Comparison of ENCODE assay signal across 13 mouse cellular contexts in genomic region chr1:185682458-185682750, GRCm38 (mm10).
DNase-seq lines count a peak whose midpoint lies in the region; ATAC-seq lines count a peak whose summit lies in the region.
"Had no signal": no experiment of that assay in that cellular context is flagged by ENCODE, and none has a peak within 500 bp of the region (broad histone marks: within the 10 kb centered on the region; RNA-seq: fewer than 3 reads in every experiment).

No protein-coding gene starts in this region.

- peaks cover 9% of the 10 kb centered on the region; the same call in 1 of the 2 replicates for H3K4me1 ChIP-seq in heart, embryonic 10.5 days
- no peaks in the 10 kb centered on the region for H3K4me1 ChIP-seq in heart, embryonic 12.5 days (replicated peaks)
- H3K4me1 ChIP-seq in midbrain, embryonic 10.5 days, result peaks cover 6% of the 10 kb centered on the region; the same call in 1 of the 2 replicates
- no peaks in the 10 kb centered on the region for H3K4me1 ChIP-seq in midbrain, embryonic 13.5 days (replicated peaks)
- no peaks in the 10 kb centered on the region for H3K4me1 ChIP-seq in forebrain, embryonic 11.5 days (replicated peaks; ENCODE audit: control insufficient read depth, insufficient read depth, low read length)
- H3K4me1 ChIP-seq: liver, embryonic 15.5 days; neural tube, embryonic 12.5 days had no signal

- H3K27ac ChIP-seq in heart, embryonic 10.5 days, result peak overlapping the region; percentile 70
- H3K27ac ChIP-seq in heart, embryonic 12.5 days (ENCODE audit: poor library complexity, severe bottlenecking), result no peak overlapping the region
- 0 out of 2 replicates have a peak overlapping the region, but pooled peaks have one; percentile 23 for H3K27ac ChIP-seq in midbrain, embryonic 10.5 days (replicated peaks)
- no peak overlapping the region for H3K27ac ChIP-seq in midbrain, embryonic 13.5 days
- no peak overlapping the region for H3K27ac ChIP-seq in forebrain, embryonic 11.5 days (ENCODE audit: low read depth, low read length)
- H3K27ac ChIP-seq: heart, adult 2 months; liver, embryonic 15.5 days; neural tube, embryonic 12.5 days had no signal

- H3K9me3 ChIP-seq in heart, embryonic 10.5 days, result no peaks in the 10 kb centered on the region
- no peaks in the 10 kb centered on the region for H3K9me3 ChIP-seq in heart, embryonic 12.5 days (replicated peaks)
- H3K9me3 ChIP-seq in midbrain, embryonic 10.5 days (replicated peaks), result no peaks in the 10 kb centered on the region
- no peaks in the 10 kb centered on the region for H3K9me3 ChIP-seq in midbrain, embryonic 13.5 days
- H3K9me3 ChIP-seq in forebrain, embryonic 11.5 days (ENCODE audit: control insufficient read depth, low read length), result no peaks in the 10 kb centered on the region
- H3K9me3 ChIP-seq: liver, embryonic 15.5 days; neural tube, embryonic 12.5 days had no signal

- no peak for DNase-seq in heart, embryonic 10.5 days (ENCODE audit: low spot score)
- no peak for DNase-seq in midbrain, embryonic 10.5 days (ENCODE audit: low spot score)
- DNase-seq in gastrocnemius, postnatal 25 days, result peak; percentile 23
- DNase-seq in skeletal muscle tissue, adult 2 months (ENCODE audit: low read depth, low spot score), result peak; percentile 36
- no peak for DNase-seq in forebrain, embryonic 11.5 days (ENCODE audit: low spot score)
- DNase-seq in cerebellum, postnatal 14 days, result no peak

- no peak for ATAC-seq in heart, embryonic 12.5 days (ENCODE audit: insufficient number of reproducible peaks, low FRiP score)
- no peak for ATAC-seq in midbrain, embryonic 13.5 days
- no peak for ATAC-seq in forebrain, embryonic 11.5 days (replicated peaks; ENCODE audit: low FRiP score)
- ATAC-seq: inflammation-experienced regulatory T-cells, adult 6 months had no signal

- no peak overlapping the region for H3K4me2 ChIP-seq in heart, embryonic 12.5 days
- H3K4me2 ChIP-seq in midbrain, embryonic 13.5 days (replicated peaks), result no peak overlapping the region
- no peak overlapping the region for H3K4me2 ChIP-seq in forebrain, embryonic 11.5 days (ENCODE audit: low read depth, low read length, severe bottlenecking)
- H3K4me2 ChIP-seq: liver, embryonic 15.5 days; neural tube, embryonic 12.5 days had no signal

- no peaks in the 10 kb centered on the region for H3K36me3 ChIP-seq in heart, embryonic 10.5 days
- no peaks in the 10 kb centered on the region for H3K36me3 ChIP-seq in heart, embryonic 12.5 days
- no peaks in the 10 kb centered on the region for H3K36me3 ChIP-seq in midbrain, embryonic 10.5 days
- H3K36me3 ChIP-seq in midbrain, embryonic 13.5 days, result no peaks in the 10 kb centered on the region
- H3K36me3 ChIP-seq in forebrain, embryonic 11.5 days (ENCODE audit: control insufficient read depth, insufficient read depth, low read length), result no peaks in the 10 kb centered on the region
- H3K36me3 ChIP-seq: liver, embryonic 15.5 days; neural tube, embryonic 12.5 days had no signal

- H3K4me3 ChIP-seq in heart, embryonic 10.5 days, result no peak overlapping the region
- H3K4me3 ChIP-seq in heart, embryonic 12.5 days, result no peak overlapping the region
- H3K4me3 ChIP-seq in midbrain, embryonic 10.5 days, result no peak overlapping the region
- no peak overlapping the region for H3K4me3 ChIP-seq in midbrain, embryonic 13.5 days (replicated peaks)
- no peak overlapping the region for H3K4me3 ChIP-seq in forebrain, embryonic 11.5 days (ENCODE audit: low read depth, low read length)
- H3K4me3 ChIP-seq: erythroblast, embryonic 14.5 days; heart, adult 2 months; liver, embryonic 15.5 days; neural tube, embryonic 12.5 days had no signal

- WGBS in heart, embryonic 10.5 days, result 59% methylated on average over 3 of the region's 3 CpGs
- 67% methylated on average over 3 of the region's 3 CpGs for WGBS in heart, embryonic 12.5 days
- 67% methylated on average over 3 of the region's 3 CpGs for WGBS in midbrain, embryonic 10.5 days
- 52% methylated on average over 3 of the region's 3 CpGs for WGBS in midbrain, embryonic 13.5 days
- 69% methylated on average over 3 of the region's 3 CpGs for WGBS in forebrain, embryonic 11.5 days

- no peak overlapping the region for H3K9ac ChIP-seq in heart, embryonic 12.5 days
- no peak overlapping the region for H3K9ac ChIP-seq in midbrain, embryonic 13.5 days (replicated peaks)
- no peak overlapping the region for H3K9ac ChIP-seq in forebrain, embryonic 11.5 days (ENCODE audit: low read length)
- H3K9ac ChIP-seq: liver, embryonic 15.5 days; neural tube, embryonic 12.5 days had no signal

- no peaks in the 10 kb centered on the region for H3K27me3 ChIP-seq in heart, embryonic 10.5 days (ENCODE audit: insufficient read depth, poor library complexity, severe bottlenecking)
- H3K27me3 ChIP-seq in heart, embryonic 12.5 days (replicated peaks), result no peaks in the 10 kb centered on the region
- H3K27me3 ChIP-seq in midbrain, embryonic 10.5 days (ENCODE audit: low read depth, poor library complexity, severe bottlenecking), result no peaks in the 10 kb centered on the region
- no peaks in the 10 kb centered on the region for H3K27me3 ChIP-seq in midbrain, embryonic 13.5 days
- no peaks in the 10 kb centered on the region for H3K27me3 ChIP-seq in forebrain, embryonic 11.5 days (ENCODE audit: control insufficient read depth, insufficient read depth, low read length)
- H3K27me3 ChIP-seq: liver, embryonic 15.5 days; neural tube, embryonic 12.5 days had no signal

Comparison
In these comparisons a context has a peak if more than half of its experiments do, and no peak if none do; other contexts are left out.
1. H3K27ac ChIP-seq: peak in heart, embryonic 10.5 days (single experiment) and midbrain, embryonic 10.5 days (single experiment); none in heart, embryonic 12.5 days (single experiment), midbrain, embryonic 13.5 days (single experiment) and forebrain, embryonic 11.5 days (single experiment).
2. DNase-seq: peak in gastrocnemius, postnatal 25 days (single experiment) and skeletal muscle tissue, adult 2 months (single experiment); none in heart, embryonic 10.5 days (single experiment), midbrain, embryonic 10.5 days (single experiment), forebrain, embryonic 11.5 days (single experiment) and cerebellum, postnatal 14 days (0 of 2).